Mouse (Mus musculus) R1 (cell line): ENCODE data around the gene Abca5.

Source experiments
- DNase-seq: peaks from one replicate; pipeline ENCODE4 v3.0.0-alpha.2; 2018; ENCODE audit warnings: low read depth, low spot score

The Abca5 gene

GRCm38 (mm10) chr11:110337289-110338245, at the start of gene Abca5:
Gene Abca5 (minus strand): TSS chr11:110337716.
- DNase-seq: peak; percentile 87

- DNase-seq: no peak
Measured at GRCm38 (mm10) chr11:110385487-110385886, 48.0 kb upstream of the Abca5 start.

DNA sequence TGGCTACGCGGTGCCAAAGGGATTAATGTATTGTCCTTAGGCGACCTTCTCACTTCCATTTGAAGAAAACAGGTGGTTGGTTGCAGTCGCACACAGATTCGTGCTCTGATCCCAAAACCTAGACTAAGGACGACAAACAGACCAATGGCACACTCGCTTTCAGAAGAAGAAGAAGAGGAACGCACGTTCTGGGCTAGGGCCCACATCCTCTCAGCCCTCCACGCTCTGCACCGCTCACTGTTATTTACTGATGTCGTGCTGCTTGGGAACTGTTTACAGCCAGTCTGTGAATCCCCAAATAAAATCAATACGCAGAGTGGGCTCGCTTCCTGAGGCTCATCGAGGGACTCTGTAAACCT, 42.8 kb upstream of the Abca5 start:
- no peak for DNase-seq

DNA sequence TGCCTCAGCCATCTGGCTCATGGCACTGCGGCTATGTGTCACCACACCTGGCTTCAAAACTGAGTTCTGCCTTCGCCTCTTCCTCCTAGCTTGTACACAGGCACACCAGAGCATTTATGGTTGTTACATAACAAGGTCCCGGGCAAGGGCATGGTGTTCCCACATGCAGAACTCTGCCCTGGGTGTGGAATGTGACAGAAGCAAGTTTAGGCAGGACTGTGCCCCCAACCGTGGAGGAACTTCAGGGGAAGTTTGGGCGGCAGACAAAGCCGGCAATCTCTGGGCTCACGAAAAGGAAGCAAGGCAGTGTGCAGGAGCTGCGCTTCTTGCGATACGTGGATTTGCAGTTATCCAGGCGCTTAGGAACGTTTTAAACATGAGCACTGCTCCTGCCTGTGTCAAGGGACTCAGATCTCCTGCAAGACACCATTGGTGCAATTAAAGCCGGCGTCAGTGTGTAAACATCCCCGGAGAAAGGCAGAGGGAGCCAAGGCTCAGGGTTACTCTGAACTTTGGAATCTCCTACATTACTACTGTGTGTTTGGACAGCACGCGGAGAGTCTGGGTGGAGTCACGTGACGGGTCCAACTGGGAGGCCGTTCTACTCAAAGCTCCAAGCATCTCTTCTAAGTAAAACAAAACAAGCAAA, 42.3 kb upstream of the Abca5 start:
- DNase-seq: peak; percentile 74

GRCm38 (mm10) chr11:110374036-110374435, 36.5 kb upstream of the Abca5 start:
- DNase-seq: no peak

DNA sequence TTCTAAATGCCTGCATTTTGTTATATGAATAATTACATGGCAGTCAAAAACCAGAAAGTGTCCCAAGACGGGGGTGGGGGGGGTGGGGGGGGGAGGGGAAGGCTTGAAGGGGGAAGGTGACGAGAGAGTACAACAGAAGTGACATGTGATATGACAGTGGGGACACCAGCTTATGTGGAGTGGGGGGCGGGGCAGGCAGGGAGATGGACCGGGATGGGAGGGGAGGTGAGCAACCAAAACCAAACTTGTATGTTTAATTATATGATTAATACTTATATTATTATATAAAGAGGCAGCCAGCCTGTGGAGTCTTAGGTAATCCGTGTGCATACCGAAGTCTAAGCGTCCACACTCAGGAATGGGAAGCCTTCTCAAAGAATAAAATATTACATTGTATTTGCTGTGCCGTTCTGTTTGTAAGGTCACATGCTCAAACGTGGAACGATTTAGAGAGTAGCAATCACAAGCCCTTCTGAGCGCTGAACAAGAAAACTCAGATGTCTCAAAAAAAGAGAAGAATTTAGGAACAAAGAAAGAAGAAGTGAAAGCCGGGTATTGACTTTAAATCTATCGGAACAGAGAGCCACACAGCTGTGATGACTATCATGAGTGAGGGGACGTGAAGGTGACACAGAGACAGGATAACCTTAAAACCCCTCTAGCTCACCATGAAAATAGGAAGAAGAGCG, 34.9 kb upstream of the Abca5 start:
- no peak for DNase-seq

DNA sequence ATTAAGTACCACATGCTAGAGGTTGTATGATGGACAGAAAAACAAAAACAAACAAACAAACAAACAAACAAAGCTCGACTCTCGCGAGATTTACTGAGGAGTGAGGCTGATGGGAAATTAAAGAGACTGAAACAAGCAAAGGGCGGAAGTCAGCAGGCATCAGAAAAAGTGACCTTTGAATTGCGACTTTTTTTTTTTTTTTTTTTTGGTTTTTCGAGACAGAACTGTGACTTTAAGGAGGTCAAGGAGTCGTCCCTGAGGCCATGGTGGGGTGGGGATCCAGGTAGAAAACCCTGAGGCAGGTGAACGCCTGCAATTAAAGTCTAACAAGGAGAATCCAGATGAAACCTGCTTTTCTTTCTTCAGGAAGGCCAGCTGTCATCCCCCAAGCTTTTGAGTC, 34.3 kb upstream of the Abca5 start:
- peak; percentile 52 for DNase-seq

- DNase-seq: peak; percentile 26
Measured at GRCm38 (mm10) chr11:110369312-110370019, 31.9 kb upstream of the Abca5 start.

GRCm38 (mm10) chr11:110367638-110368037, 30.1 kb upstream of the Abca5 start:
- no peak for DNase-seq

GRCm38 (mm10) chr11:110366902-110367301, 29.4 kb upstream of the Abca5 start:
- peak; percentile 65 for DNase-seq

DNA sequence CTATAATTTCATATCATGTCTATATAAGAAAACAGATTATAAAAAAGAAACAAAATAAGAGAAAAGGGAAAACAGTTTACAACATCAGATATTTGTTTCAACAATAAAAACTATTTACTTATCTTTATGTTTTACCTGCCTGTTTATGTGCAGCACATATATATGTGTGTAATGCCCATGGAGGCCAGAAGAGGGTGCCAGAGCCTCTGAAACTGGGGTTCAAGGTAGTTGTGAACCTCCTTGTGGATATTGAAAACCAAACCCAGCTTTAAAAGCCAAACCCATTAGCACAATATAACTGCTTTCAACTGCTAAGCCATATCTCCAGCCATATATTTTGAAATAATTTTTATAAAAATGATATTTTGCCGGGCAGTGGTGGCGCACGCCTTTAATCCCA, 27.5 kb upstream of the Abca5 start:
- peak; percentile 70 for DNase-seq

- peak; percentile 72 for DNase-seq
Measured at GRCm38 (mm10) chr11:110357756-110358551, 20.4 kb upstream of the Abca5 start.

DNA sequence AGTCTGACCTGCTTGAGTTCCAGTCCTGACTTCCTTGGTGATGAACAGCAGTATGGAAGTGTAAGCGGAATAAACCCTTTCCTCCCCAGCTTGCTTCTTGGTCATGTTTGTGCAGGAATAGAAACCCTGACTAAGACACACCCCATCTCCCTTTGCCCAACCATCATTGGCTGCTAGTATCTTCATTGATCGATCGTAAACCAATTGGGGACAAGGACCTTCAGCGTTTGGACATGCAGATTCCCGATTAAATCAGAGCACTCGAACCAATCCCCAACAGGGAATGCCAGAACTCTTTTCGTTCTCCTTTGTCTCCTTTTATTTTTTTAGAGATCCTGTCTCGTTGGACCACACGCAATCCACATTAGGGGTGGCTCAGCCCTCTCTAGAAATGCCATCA, 17.6 kb upstream of the Abca5 start:
- DNase-seq: peak; percentile 80

GRCm38 (mm10) chr11:110354261-110354660, 16.7 kb upstream of the Abca5 start:
- peak; percentile 38 for DNase-seq

- no peak for DNase-seq
Measured at GRCm38 (mm10) chr11:110348170-110348569, 10.7 kb upstream of the Abca5 start.

DNA sequence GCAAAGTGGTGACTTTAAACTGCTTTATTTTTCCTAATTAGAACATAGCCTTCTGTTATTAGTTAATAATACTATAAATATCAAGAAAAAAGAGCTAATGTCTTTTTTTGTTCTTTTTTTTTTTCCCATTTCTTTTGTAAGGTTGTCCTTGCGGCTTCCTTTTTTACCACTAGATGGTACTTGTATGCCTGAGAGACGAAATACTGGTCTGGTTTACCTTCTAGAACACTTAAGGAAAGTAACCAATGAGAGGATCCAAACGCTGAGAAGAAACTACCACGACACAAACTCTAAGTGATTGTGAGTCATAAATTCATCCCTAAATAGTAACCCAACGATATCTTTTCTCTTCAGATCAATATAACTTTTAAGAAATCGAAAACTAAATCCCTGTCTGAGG, 10.3 kb upstream of the Abca5 start:
- no peak for DNase-seq

- DNase-seq: no peak
Measured at GRCm38 (mm10) chr11:110336814-110337288, 665 bp downstream of the Abca5 start.

DNA sequence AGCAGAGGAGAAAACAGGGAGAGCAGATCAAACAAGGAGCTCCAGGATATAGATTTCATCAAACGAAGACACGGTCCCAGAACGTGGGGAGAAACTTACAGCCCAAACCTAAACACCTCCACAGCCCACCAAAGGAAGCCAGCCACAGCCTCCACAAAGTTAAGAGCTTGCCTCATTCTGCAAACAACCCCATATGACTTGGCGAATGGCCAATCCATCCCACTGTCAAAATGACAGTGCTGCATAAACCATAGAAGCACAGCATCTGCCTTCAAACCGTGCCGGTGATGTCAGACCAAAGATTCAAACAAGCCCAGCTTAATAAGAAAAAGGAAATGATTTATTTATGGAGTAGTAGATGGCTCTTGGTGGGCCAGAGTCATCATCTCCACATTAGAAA, 7.4 kb downstream of the Abca5 start:
- no peak for DNase-seq

DNA sequence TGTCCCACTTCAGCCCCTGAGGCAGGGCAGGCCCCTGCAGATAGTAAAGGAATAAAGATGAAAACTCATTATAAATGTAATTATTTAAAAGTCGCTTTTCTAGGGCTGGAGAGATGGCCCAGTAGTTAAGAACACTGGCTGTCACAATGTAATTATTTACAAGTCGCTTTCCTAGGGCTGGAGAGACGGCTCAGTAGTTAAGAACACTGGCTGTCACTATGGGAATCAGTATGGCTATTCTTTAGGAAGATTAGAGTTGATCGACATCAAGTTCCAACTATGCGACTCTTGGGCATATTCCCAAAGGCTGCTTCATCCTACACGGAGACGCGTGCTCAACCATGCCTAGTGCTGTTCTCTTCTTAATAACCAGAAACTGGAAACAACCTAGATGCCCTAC, 15.2 kb downstream of the Abca5 start:
- no peak for DNase-seq

DNA sequence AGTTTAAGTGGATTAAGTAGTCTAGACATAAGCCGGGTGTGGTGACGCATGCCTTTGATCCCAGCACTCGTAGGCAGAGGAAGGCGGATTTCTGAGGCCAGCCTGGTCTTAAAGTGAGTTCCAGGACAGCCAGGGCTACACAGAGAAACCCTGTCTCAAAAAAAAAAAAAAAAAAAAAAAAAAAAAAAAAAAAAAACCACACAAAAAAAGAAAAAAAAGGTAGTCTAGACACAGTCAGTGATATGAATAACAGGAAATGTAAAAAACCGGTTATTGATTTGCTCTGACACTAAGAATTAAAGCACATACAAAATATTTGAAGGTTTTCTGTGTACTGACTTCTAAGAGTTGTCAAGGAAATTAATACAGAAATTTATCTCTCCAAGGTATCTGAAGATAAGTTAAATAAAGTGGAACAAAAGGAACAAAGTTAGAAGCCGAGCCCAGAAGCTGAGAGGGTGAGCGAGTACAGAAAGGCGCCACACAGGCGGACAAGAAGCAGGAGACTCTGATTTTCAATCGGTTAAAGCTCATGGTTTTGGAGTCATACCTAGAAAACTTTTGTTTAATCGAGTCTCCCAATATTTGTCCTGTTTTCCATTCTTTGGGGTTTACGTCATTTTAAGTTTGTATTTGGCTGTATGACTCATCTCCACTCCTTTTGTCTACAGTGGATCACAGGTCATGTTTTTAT, 30.9 kb downstream of the Abca5 start:
- DNase-seq: no peak
